Mouse (Mus musculus) midbrain, embryonic 15.5 days (tissue): ENCODE measurements around the gene Trim17. TPM values are rescaled to one million over a fixed set of nuclear protein-coding genes. Genes with fewer than 3 reads are reported as not detected.

ENCODE experiments used
- ATAC-seq: fragments of 200-750 bp; cut with Nextera tagmentation; replicated peaks from 2 replicates; pipeline ENCODE4 v1.8.0; 2017; ENCODE audit warnings: moderate TSS enrichment
- H3K27ac ChIP-seq: fragments of 300-500 bp; sonication (generic); 2 replicates; pipeline ENCODE4 v1.5.1; 2015; ENCODE audit warnings: mild to moderate bottlenecking, inconsistent platforms
- H3K27me3 ChIP-seq: fragments of 300-500 bp; sonication (generic); replicated peaks from 2 replicates; pipeline ENCODE4 v1.6.1; 2015; ENCODE audit warnings: inconsistent platforms
- H3K36me3 ChIP-seq: fragments of 300-500 bp; sonication (generic); replicated peaks from 2 replicates; pipeline ENCODE4 v1.6.1; 2015; ENCODE audit warnings: inconsistent platforms
- H3K4me1 ChIP-seq: fragments of 300-500 bp; sonication (generic); 2 replicates; pipeline ENCODE4 v1.6.1; 2015; ENCODE audit warnings: inconsistent platforms
- H3K4me2 ChIP-seq: fragments of 300-500 bp; sonication (generic); 2 replicates; pipeline ENCODE4 v1.6.1; 2015; ENCODE audit warnings: inconsistent platforms, mild to moderate bottlenecking, moderate library complexity
- H3K4me3 ChIP-seq: fragments of 300-500 bp; sonication (generic); 2 replicates; pipeline ENCODE4 v1.5.1; 2015; ENCODE audit warnings: mild to moderate bottlenecking, inconsistent platforms
- H3K9ac ChIP-seq: fragments of 300-500 bp; sonication (generic); 2 replicates; pipeline ENCODE4 v1.6.1; 2015; ENCODE audit warnings: mild to moderate bottlenecking, inconsistent platforms
- H3K9me3 ChIP-seq: fragments of 300-500 bp; sonication (generic); 2 replicates; pipeline ENCODE4 v1.6.1; 2016; ENCODE audit warnings: inconsistent platforms
- WGBS: fragments of 180-500 bp; shearing (Covaris S2); methylation state at CpG from one replicate; pipeline ENCODE4 v1.1.7; 2015; ENCODE audit warnings: mixed read lengths; 5-methylcytosine and 5-hydroxymethylcytosine counted together
- polyA plus RNA-seq: library from polyadenylated mRNA; unstranded; fragments of >200 nt; fragmentation: Nextera tagmentation; extraction: Ambion mirVana; gene quantifications from 2 replicates; pipeline ENCODE4 v1.2.1, GENCODE M21; 2015

Trim17 gene
- polyA plus RNA-seq, 1 experiment from 2014 or later, result 2.0 TPM

GRCm38 (mm10) chr11:58961364-58962177, 7.1 kb downstream of the Trim17 start:
- Histone ChIP-seq H3K4me2 (no peak overlapping the region), H3K27ac (no peak overlapping the region), H3K36me3 (no peaks in the 10 kb centered on the region), H3K27me3 (0 out of 2 replicates have a peak, but pooled peaks cover 4% of the 10 kb centered on the region), H3K4me3 (no peak overlapping the region), H3K9ac (no peak overlapping the region), H3K9me3 (no peaks in the 10 kb centered on the region), H3K4me1 (peaks cover 35% of the 10 kb centered on the region)
- no peak for ATAC-seq
- WGBS, result 69% methylated on average over 50 of the region's 50 CpGs

GRCm38 (mm10) chr11:58963543-58963942, 9.1 kb downstream of the Trim17 start:
- Histone ChIP-seq H3K27ac (no peak overlapping the region), H3K4me1 (peaks cover 15% of the 10 kb centered on the region), H3K4me3 (no peak overlapping the region), H3K36me3 (no peaks in the 10 kb centered on the region), H3K4me2 (no peak overlapping the region), H3K9me3 (no peaks in the 10 kb centered on the region), H3K27me3 (0 out of 2 replicates have a peak, but pooled peaks cover 4% of the 10 kb centered on the region), H3K9ac (no peak overlapping the region)
- WGBS, result 36% methylated on average over 17 of the region's 17 CpGs
- ATAC-seq, result no peak

GRCm38 (mm10) chr11:58964216-58964615, 9.7 kb downstream of the Trim17 start:
- Histone ChIP-seq H3K9me3 (no peaks in the 10 kb centered on the region), H3K9ac (no peak overlapping the region), H3K27me3 (0 out of 2 replicates have a peak, but pooled peaks cover 4% of the 10 kb centered on the region), H3K4me1 (peaks cover 10% of the 10 kb centered on the region), H3K27ac (no peak overlapping the region), H3K36me3 (no peaks in the 10 kb centered on the region), H3K4me2 (no peak overlapping the region), H3K4me3 (no peak overlapping the region)
- no peak for ATAC-seq
- 82% methylated on average over 7 of the region's 7 CpGs for WGBS

GRCm38 (mm10) chr11:58965001-58965760, 10.7 kb downstream of the Trim17 start:
- H3K4me3 ChIP-seq, result no peak overlapping the region
- H3K4me2 ChIP-seq, result no peak overlapping the region
- H3K4me1 ChIP-seq, result peaks cover 3% of the 10 kb centered on the region; the same call in 1 of the 2 replicates
- 0 out of 2 replicates have a peak, but pooled peaks cover 4% of the 10 kb centered on the region for H3K27me3 ChIP-seq
- no peaks in the 10 kb centered on the region for H3K9me3 ChIP-seq
- H3K9ac ChIP-seq, result no peak overlapping the region
- WGBS, result 52% methylated on average over 12 of the region's 12 CpGs
- H3K36me3 ChIP-seq, result no peaks in the 10 kb centered on the region
- no peak for ATAC-seq
- H3K27ac ChIP-seq, result no peak overlapping the region

GRCm38 (mm10) chr11:58967346-58967745, 12.9 kb downstream of the Trim17 start:
- 0 out of 2 replicates have a peak, but pooled peaks cover 4% of the 10 kb centered on the region for H3K27me3 ChIP-seq

GRCm38 (mm10) chr11:58968551-58968950, 14.1 kb downstream of the Trim17 start:
- Histone ChIP-seq H3K4me3 (no peak overlapping the region), H3K4me1 (peaks cover 2% of the 10 kb centered on the region; the same call in 1 of the 2 replicates), H3K9me3 (no peaks in the 10 kb centered on the region), H3K27ac (no peak overlapping the region), H3K9ac (no peak overlapping the region), H3K27me3 (no peaks in the 10 kb centered on the region), H3K36me3 (0 out of 2 replicates have a peak, but pooled peaks cover 5% of the 10 kb centered on the region), H3K4me2 (no peak overlapping the region)
- no peak for ATAC-seq
- WGBS, result 76% methylated on average over 7 of the region's 7 CpGs

More at GRCm38 (mm10) chr11:58967346-58967745, 12.9 kb downstream of the Trim17 start:
- 0 out of 2 replicates have a peak, but pooled peaks cover 5% of the 10 kb centered on the region for H3K36me3 ChIP-seq
- no peak overlapping the region for H3K9ac ChIP-seq
- ATAC-seq, result no peak
- 95% methylated on average over 1 of the region's 1 CpGs for WGBS
- H3K4me1 ChIP-seq, result peaks cover 3% of the 10 kb centered on the region; the same call in 1 of the 2 replicates
- no peak overlapping the region for H3K4me2 ChIP-seq
- H3K4me3 ChIP-seq, result no peak overlapping the region
- no peak overlapping the region for H3K27ac ChIP-seq
- no peaks in the 10 kb centered on the region for H3K9me3 ChIP-seq

- ATAC-seq, result no peak
- 94% methylated on average over 8 of the region's 8 CpGs for WGBS
- no peak overlapping the region for H3K27ac ChIP-seq
- no peaks in the 10 kb centered on the region for H3K4me1 ChIP-seq
- H3K36me3 ChIP-seq, result 0 out of 2 replicates have a peak, but pooled peaks cover 5% of the 10 kb centered on the region
- H3K4me2 ChIP-seq, result no peak overlapping the region
- no peak overlapping the region for H3K4me3 ChIP-seq
- H3K9me3 ChIP-seq, result no peaks in the 10 kb centered on the region
- H3K9ac ChIP-seq, result no peak overlapping the region
- no peaks in the 10 kb centered on the region for H3K27me3 ChIP-seq
Observed at GRCm38 (mm10) chr11:58969027-58969426, 14.5 kb downstream of the Trim17 start.

- H3K27me3 ChIP-seq, result no peaks in the 10 kb centered on the region
- no peak overlapping the region for H3K9ac ChIP-seq
- H3K9me3 ChIP-seq, result no peaks in the 10 kb centered on the region
- H3K36me3 ChIP-seq, result 0 out of 2 replicates have a peak, but pooled peaks cover 5% of the 10 kb centered on the region
- no peaks in the 10 kb centered on the region for H3K4me1 ChIP-seq
- no peak for ATAC-seq
- 78% methylated on average over 6 of the region's 6 CpGs for WGBS
- no peak overlapping the region for H3K27ac ChIP-seq
- H3K4me2 ChIP-seq, result no peak overlapping the region
- no peak overlapping the region for H3K4me3 ChIP-seq
Observed at GRCm38 (mm10) chr11:58969659-58970058, 15.2 kb downstream of the Trim17 start.

- Histone ChIP-seq H3K36me3 (0 out of 2 replicates have a peak, but pooled peaks cover 5% of the 10 kb centered on the region), H3K4me2 (no peak overlapping the region), H3K27me3 (no peaks in the 10 kb centered on the region), H3K9me3 (no peaks in the 10 kb centered on the region), H3K9ac (no peak overlapping the region), H3K4me1 (peaks cover 8% of the 10 kb centered on the region), H3K27ac (no peak overlapping the region), H3K4me3 (no peak overlapping the region)
- WGBS, result 90% methylated on average over 21 of the region's 21 CpGs
- no peak for ATAC-seq
Observed at GRCm38 (mm10) chr11:58970831-58971530, 16.5 kb downstream of the Trim17 start.

GRCm38 (mm10) chr11:58971796-58972195, 17.3 kb downstream of the Trim17 start:
- no peak overlapping the region for H3K9ac ChIP-seq
- H3K4me1 ChIP-seq, result peaks cover 11% of the 10 kb centered on the region
- H3K27ac ChIP-seq, result no peak overlapping the region
- no peaks in the 10 kb centered on the region for H3K9me3 ChIP-seq
- H3K36me3 ChIP-seq, result 0 out of 2 replicates have a peak, but pooled peaks cover 5% of the 10 kb centered on the region
- H3K4me3 ChIP-seq, result no peak overlapping the region
- no peak overlapping the region for H3K4me2 ChIP-seq
- ATAC-seq, result no peak
- H3K27me3 ChIP-seq, result no peaks in the 10 kb centered on the region
- 95% methylated on average over 3 of the region's 3 CpGs for WGBS

- H3K9me3 ChIP-seq, result no peaks in the 10 kb centered on the region
- no peak for ATAC-seq
- H3K36me3 ChIP-seq, result 0 out of 2 replicates have a peak, but pooled peaks cover 5% of the 10 kb centered on the region
- WGBS, result 97% methylated on average over 3 of the region's 3 CpGs
- peaks cover 25% of the 10 kb centered on the region for H3K4me1 ChIP-seq
- H3K27me3 ChIP-seq, result no peaks in the 10 kb centered on the region
- H3K4me2 ChIP-seq, result no peak overlapping the region
- H3K9ac ChIP-seq, result no peak overlapping the region
- no peak overlapping the region for H3K4me3 ChIP-seq
- H3K27ac ChIP-seq, result no peak overlapping the region
Observed at GRCm38 (mm10) chr11:58974414-58974813, 19.9 kb downstream of the Trim17 start.
